Mouse (Mus musculus) cortical plate, adult 2 months (tissue): ENCODE results near the gene Traip.

Experiments used
- CTCF ChIP-seq: fragments of 200-500 bp; IDR thresholded peaks from 2 replicates; pipeline ENCODE4 v1.5.1; 2011; ENCODE audit warnings: mild to moderate bottlenecking, control low read depth, low read length; ENCODE audit not compliant: insufficient read depth; ENCODE audit errors: extremely low read depth
- POLR2A ChIP-seq: fragments of 200-500 bp; IDR thresholded peaks from 2 replicates; pipeline ENCODE4 v1.6.1; 2011; ENCODE audit warnings: mild to moderate bottlenecking, low read length, control low read depth; ENCODE audit not compliant: insufficient read depth; ENCODE audit errors: extremely low read depth

DNA sequence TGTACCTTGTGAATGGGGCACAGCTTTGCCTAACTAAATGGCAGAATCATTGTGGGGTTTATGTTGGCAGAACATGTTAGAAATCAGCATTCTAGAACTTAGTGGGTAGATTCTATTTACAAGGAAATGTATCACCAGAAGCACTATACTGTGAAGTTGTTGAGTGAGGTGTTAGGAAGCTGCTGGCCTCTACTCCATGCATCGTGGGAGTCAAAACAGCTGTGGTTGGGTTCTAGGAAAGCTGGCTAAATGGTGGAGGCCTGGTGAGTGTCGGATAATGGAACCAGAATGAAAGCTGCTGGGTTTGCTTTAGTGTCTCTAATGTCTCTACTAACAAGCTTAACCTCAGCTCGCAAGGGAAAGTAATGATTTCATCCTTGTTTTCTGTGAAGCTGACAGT is 67.2 kb downstream of the Traip start:
- no peak for TF ChIP-seq POLR2A
- TF ChIP-seq CTCF: no peak
